8 mouse cellular contexts compared by ENCODE assay signal in the genomic region with DNA sequence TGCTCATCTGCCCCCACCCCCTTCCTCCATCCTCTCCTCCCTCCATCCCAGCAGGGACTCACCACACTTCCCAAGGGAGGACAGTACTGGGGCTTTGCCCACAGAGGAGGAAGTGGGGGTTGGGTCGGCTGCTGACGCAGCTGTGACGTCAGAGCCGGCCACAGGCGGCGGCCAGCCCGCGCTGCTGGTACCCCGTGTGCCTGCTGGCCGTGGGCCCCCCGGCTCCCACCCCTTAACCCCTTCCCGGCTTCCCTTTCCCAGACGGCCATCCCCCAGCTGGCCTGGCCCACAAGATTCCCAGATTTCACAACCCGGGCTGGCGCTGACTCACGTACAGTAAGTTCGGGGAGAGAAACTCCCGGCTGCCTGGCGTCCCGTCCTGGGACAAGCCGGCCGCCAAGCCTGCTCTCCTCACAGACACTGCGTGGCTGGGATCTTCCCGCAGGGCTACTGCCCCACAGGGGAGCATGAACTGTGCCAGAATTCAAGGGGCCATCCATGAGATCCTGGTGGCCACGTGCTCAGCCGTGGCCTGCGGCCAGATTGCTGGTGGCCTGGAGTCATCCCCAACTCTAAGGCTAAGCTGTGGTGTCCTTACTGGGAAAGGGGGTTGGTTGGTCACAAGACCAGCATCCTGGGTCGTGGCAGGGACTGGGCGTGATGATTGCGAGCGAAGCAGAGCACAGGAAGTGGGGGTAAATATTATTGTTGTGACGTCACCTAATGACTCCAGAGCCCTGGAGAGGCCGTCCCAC.
DNase-seq lines count a peak whose midpoint lies in the region; ATAC-seq and TF ChIP-seq lines count a peak whose summit lies in the region.

No protein-coding gene starts in this region.

- no peak for ATAC-seq in cerebellum, adult (ENCODE audit: insufficient number of reproducible peaks, low FRiP score, low TSS enrichment)
- ATAC-seq in intestine, embryonic 15.5 days, result peak; percentile 76
- ATAC-seq in midbrain, embryonic 16.5 days, result peak; percentile 50

- WGBS in intestine, embryonic 15.5 days, result under 1% methylated on average over 33 of the region's 33 CpGs
- WGBS in midbrain, embryonic 16.5 days, result 2% methylated on average over 33 of the region's 33 CpGs

- TF ChIP-seq POLR2A in cortical plate, adult 2 months (IDR thresholded peaks at IDR 0.05; ENCODE audit: extremely low read depth, insufficient read depth, low read length), result no peak

- H3K4me1 ChIP-seq in cortical plate, adult 2 months (ENCODE audit: control insufficient read depth, insufficient read depth, low read length), result 0 out of 2 replicates have a peak, but pooled peaks cover 1% of the 10 kb centered on the region
- H3K4me1 ChIP-seq in intestine, embryonic 15.5 days (replicated peaks), result peaks cover 55% of the 10 kb centered on the region
- peaks cover 12% of the 10 kb centered on the region for H3K4me1 ChIP-seq in midbrain, embryonic 16.5 days (ENCODE audit: control insufficient read depth, insufficient read depth, low read length)

- no peak for TF ChIP-seq CTCF in cortical plate, adult 2 months (IDR thresholded peaks at IDR 0.05; ENCODE audit: extremely low read depth, insufficient read depth, low read length)

- H3K36me3 ChIP-seq in intestine, embryonic 15.5 days, result no peaks in the 10 kb centered on the region
- H3K36me3 ChIP-seq in midbrain, embryonic 16.5 days (ENCODE audit: control insufficient read depth, insufficient read depth, low read length), result no peaks in the 10 kb centered on the region

- peak overlapping the region; percentile 70 for H3K9ac ChIP-seq in intestine, embryonic 15.5 days
- H3K9ac ChIP-seq in midbrain, embryonic 16.5 days (ENCODE audit: low read depth, low read length), result peak overlapping the region; percentile 67

- peak overlapping the region; percentile 77 for H3K4me2 ChIP-seq in intestine, embryonic 15.5 days (replicated peaks)
- H3K4me2 ChIP-seq in midbrain, embryonic 16.5 days (ENCODE audit: low read length), result peak overlapping the region; percentile 96

- no peak overlapping the region for H3K27ac ChIP-seq in cortical plate, adult 2 months (ENCODE audit: insufficient read depth, low read length)
- peak overlapping the region; percentile 96 for H3K27ac ChIP-seq in intestine, embryonic 15.5 days
- peak overlapping the region; percentile 28; the same call in 1 of the 2 replicates for H3K27ac ChIP-seq in midbrain, embryonic 16.5 days (ENCODE audit: low read length)

- DNase-seq in cerebellum, adult 9-10 months, result peak; percentile 9
- peak; percentile 61 to 80 for DNase-seq in gastrocnemius, postnatal 4 days (ENCODE audit: low spot score in 2 of 2)
- peak; percentile 73 for DNase-seq in liver
- peak; percentile 42 to 48 for DNase-seq in spleen, postnatal 14 days (ENCODE audit: low spot score in 2 of 2)

- H3K4me3 ChIP-seq in cortical plate, adult 2 months (ENCODE audit: insufficient read depth, low read length), result peak overlapping the region; percentile 26
- peak overlapping the region; percentile 48 for H3K4me3 ChIP-seq in intestine, embryonic 15.5 days (replicated peaks)
- H3K4me3 ChIP-seq in midbrain, embryonic 16.5 days (ENCODE audit: low read depth, low read length), result peak overlapping the region; percentile 51

- no peaks in the 10 kb centered on the region for H3K27me3 ChIP-seq in intestine, embryonic 15.5 days (replicated peaks)
- no peaks in the 10 kb centered on the region for H3K27me3 ChIP-seq in midbrain, embryonic 16.5 days (ENCODE audit: control insufficient read depth, insufficient read depth, low read depth, low read length)

- no peaks in the 10 kb centered on the region for H3K9me3 ChIP-seq in intestine, embryonic 15.5 days
- no peaks in the 10 kb centered on the region for H3K9me3 ChIP-seq in midbrain, embryonic 16.5 days (replicated peaks; ENCODE audit: control insufficient read depth, low read length, poor library complexity, severe bottlenecking)

Comparison
In these comparisons a context has a peak if more than half of its experiments do, and no peak if none do; other contexts are left out.
1. DNase-seq: peak in every context shown above with its lines; median percentile 73 in liver; 70 in gastrocnemius, postnatal 4 days; 45 in spleen, postnatal 14 days; 9 in cerebellum, adult 9-10 months.